Mouse (Mus musculus) gastrocnemius, adult 8-10 months (tissue): ENCODE results near the gene Chchd6. TPM values are rescaled to one million over a fixed set of nuclear protein-coding genes. Genes with fewer than 3 reads are reported as not detected.

ENCODE experiments used
- total RNA-seq, 4 experiments: library from RNA; stranded (reverse); gene quantifications; 2 replicates each; pipeline ENCODE4 v1.2.4; 2022

The Chchd6 gene
- total RNA-seq, 4 experiments from 2014 or later = 2.8 to 4.3 (median 3.4) TPM

Other genes starting within 250 kb of the Chchd6 start
- gene Plxna1, start 233.0 kb downstream of the Chchd6 start, total RNA-seq = 10 to 100 TPM in 3 of 4 experiments, 1 to 10 TPM in 1; 7.6 to 17.9 (median 10.6) TPM
- 1 to 10 TPM; 3.1 to 4.9 (median 3.6) TPM for gene Txnrd3, start 48.3 kb upstream of the Chchd6 start, total RNA-seq
- gene Vmn1r40, start 111.9 kb upstream of the Chchd6 start, total RNA-seq = not detected
- gene Vmn1r41, start 145.1 kb upstream of the Chchd6 start, total RNA-seq = not detected